Comparison of ENCODE assay signal across 17 mouse cellular contexts in genomic region chr3:89287286-89287685, GRCm38 (mm10). TPM values are rescaled to one million over a fixed set of nuclear protein-coding genes. Genes with fewer than 3 reads are reported as not detected.
DNase-seq lines count a peak whose midpoint lies in the region; ATAC-seq and TF ChIP-seq lines count a peak whose summit lies in the region.
"Had no signal": no experiment of that assay in that cellular context is flagged by ENCODE, and none has a peak within 500 bp of the region (broad histone marks: within the 10 kb centered on the region; RNA-seq: fewer than 3 reads in every experiment).

No protein-coding gene starts in this region.

- no peaks in the 10 kb centered on the region for H3K36me3 ChIP-seq in heart, embryonic 15.5 days
- H3K36me3 ChIP-seq in liver, adult 2 months (ENCODE audit: control insufficient read depth, insufficient read depth, low read length) = no peaks in the 10 kb centered on the region
- no peaks in the 10 kb centered on the region for H3K36me3 ChIP-seq in liver, embryonic 12.5 days
- no peaks in the 10 kb centered on the region for H3K36me3 ChIP-seq in embryonic facial prominence, embryonic 10.5 days (replicated peaks)
- H3K36me3 ChIP-seq in limb, embryonic 10.5 days = no peaks in the 10 kb centered on the region
- H3K36me3 ChIP-seq: midbrain, embryonic 12.5 days had no signal

- no peak for TF ChIP-seq POLR2A in liver, adult 2 months (IDR thresholded peaks at IDR 0.05; ENCODE audit: extremely low read depth, insufficient read depth, low read length)

- no peak overlapping the region for H3K4me3 ChIP-seq in heart, embryonic 15.5 days
- H3K4me3 ChIP-seq in liver, adult 2 months (ENCODE audit: insufficient read depth, low read depth, low read length) = no peak overlapping the region
- H3K4me3 ChIP-seq in liver, embryonic 12.5 days = no peak overlapping the region
- H3K4me3 ChIP-seq in embryonic facial prominence, embryonic 10.5 days = no peak overlapping the region
- H3K4me3 ChIP-seq in limb, embryonic 10.5 days = no peak overlapping the region
- H3K4me3 ChIP-seq: midbrain, embryonic 12.5 days had no signal

- peaks cover 7% of the 10 kb centered on the region; the same call in 1 of the 2 replicates for H3K4me1 ChIP-seq in heart, embryonic 15.5 days (replicated peaks)
- H3K4me1 ChIP-seq in liver, adult 2 months (ENCODE audit: control insufficient read depth, insufficient read depth, low read length) = peaks cover 35% of the 10 kb centered on the region
- peaks cover 11% of the 10 kb centered on the region for H3K4me1 ChIP-seq in liver, embryonic 12.5 days
- H3K4me1 ChIP-seq in embryonic facial prominence, embryonic 10.5 days = peaks cover 46% of the 10 kb centered on the region
- peaks cover 47% of the 10 kb centered on the region for H3K4me1 ChIP-seq in limb, embryonic 10.5 days

- DNase-seq in heart, postnatal 25 days (ENCODE audit: low spot score) = no peak
- DNase-seq in liver, adult 2 months (ENCODE audit: extremely low read depth, low read depth, low spot score) = no peak
- no peak for DNase-seq in embryonic facial prominence, embryonic 10.5 days (ENCODE audit: low spot score)
- DNase-seq in limb, embryonic 10.5 days (ENCODE audit: low spot score) = no peak
- DNase-seq in left cerebral cortex, postnatal 14 days (ENCODE audit: low spot score in 2 of 2) = no peak
- DNase-seq: adrenal gland, postnatal 36 days; cerebellum, postnatal 25 days; gastrocnemius, postnatal 10 days; kidney, adult 11 months; lung, postnatal 14 days; thymus, adult 18-20 months had no signal

- intact Hi-C loops in heart, postnatal 25 days (cut with DNase I) = no loop called here
- intact Hi-C loops in left cerebral cortex, postnatal 14 days (cut with DNase I) = no loop called here

- H3K27ac ChIP-seq in heart, embryonic 15.5 days = peak overlapping the region; percentile 51
- peak overlapping the region; percentile 84 for H3K27ac ChIP-seq in liver, adult 2 months (replicated peaks; ENCODE audit: insufficient read depth, low read depth, low read length)
- no peak overlapping the region for H3K27ac ChIP-seq in liver, embryonic 12.5 days
- 0 out of 2 replicates have a peak overlapping the region, but pooled peaks have one; percentile 2 for H3K27ac ChIP-seq in embryonic facial prominence, embryonic 10.5 days (replicated peaks)
- H3K27ac ChIP-seq in limb, embryonic 10.5 days = peak overlapping the region; percentile 0; the same call in 1 of the 2 replicates
- H3K27ac ChIP-seq: midbrain, embryonic 12.5 days had no signal

- TF ChIP-seq CTCF in liver, adult 2 months (IDR thresholded peaks at IDR 0.05; ENCODE audit: low read depth, low read length) = no peak

- H3K9ac ChIP-seq in heart, embryonic 15.5 days = no peak overlapping the region
- no peak overlapping the region for H3K9ac ChIP-seq in liver, adult 2 months (ENCODE audit: low read depth, low read length)
- no peak overlapping the region for H3K9ac ChIP-seq in liver, embryonic 12.5 days
- H3K9ac ChIP-seq: midbrain, embryonic 12.5 days had no signal

- H3K4me2 ChIP-seq in heart, embryonic 15.5 days = no peak overlapping the region
- no peak overlapping the region for H3K4me2 ChIP-seq in liver, embryonic 12.5 days
- H3K4me2 ChIP-seq: midbrain, embryonic 12.5 days had no signal

- no peaks in the 10 kb centered on the region for H3K9me3 ChIP-seq in heart, embryonic 15.5 days (replicated peaks)
- H3K9me3 ChIP-seq in liver, embryonic 12.5 days (replicated peaks) = no peaks in the 10 kb centered on the region
- H3K9me3 ChIP-seq in embryonic facial prominence, embryonic 10.5 days = no peaks in the 10 kb centered on the region
- H3K9me3 ChIP-seq in limb, embryonic 10.5 days (replicated peaks) = no peaks in the 10 kb centered on the region
- H3K9me3 ChIP-seq: midbrain, embryonic 12.5 days had no signal

- no peaks in the 10 kb centered on the region for H3K27me3 ChIP-seq in heart, embryonic 15.5 days
- H3K27me3 ChIP-seq in liver, adult 2 months (ENCODE audit: control insufficient read depth, insufficient read depth, low read length) = no peaks in the 10 kb centered on the region
- H3K27me3 ChIP-seq in liver, embryonic 12.5 days (replicated peaks) = peaks cover 51% of the 10 kb centered on the region
- peaks cover 14% of the 10 kb centered on the region for H3K27me3 ChIP-seq in embryonic facial prominence, embryonic 10.5 days (replicated peaks; ENCODE audit: low read depth, poor library complexity, severe bottlenecking)
- peaks cover 9% of the 10 kb centered on the region; the same call in 1 of the 2 replicates for H3K27me3 ChIP-seq in limb, embryonic 10.5 days (ENCODE audit: low read depth, poor library complexity, severe bottlenecking)

- no peaks in the 10 kb centered on the region for H3K79me2 ChIP-seq in liver, adult 2 months (ENCODE audit: control insufficient read depth, insufficient read depth, low read length)

- no peak for ATAC-seq in heart, embryonic 15.5 days (replicated peaks; ENCODE audit: insufficient number of reproducible peaks, insufficient read depth, low FRiP score, low read depth)
- ATAC-seq in liver, embryonic 12.5 days = no peak
- ATAC-seq: activated CD4-positive, CD25-positive, alpha-beta regulatory T cell, adult 4 months; CD4-positive, CD25-positive, alpha-beta regulatory T cell, adult 4 months; forebrain, embryonic 14.5 days had no signal

- 50% methylated on average over 5 of the region's 5 CpGs for WGBS in heart, embryonic 15.5 days
- 75% methylated on average over 5 of the region's 5 CpGs for WGBS in liver, adult 2 months
- WGBS in liver, embryonic 12.5 days (ENCODE audit: insufficient replicate concordance) = 33% methylated on average over 5 of the region's 5 CpGs
- WGBS in embryonic facial prominence, embryonic 10.5 days = 48% methylated on average over 5 of the region's 5 CpGs
- WGBS in limb, embryonic 10.5 days = 63% methylated on average over 5 of the region's 5 CpGs

RNA-seq across cellular contexts. Expression of gene Efna1, which starts 6.3 kb away (rescaled TPM):
- polyA plus RNA-seq in heart, embryonic 15.5 days (2015; fragmentation: Nextera tagmentation; extraction: Ambion mirVana) = 35.0 and 39.9 TPM in 2 replicates
- 10 to 100 TPM; 29.4 to 33.5 TPM for total RNA-seq in heart, postnatal 25 days (2021)
- total RNA-seq in liver, adult 2 months (2014; rRNA removed) = 22.1 and 35.2 TPM in 2 replicates
- polyA plus RNA-seq in liver, adult 2 months (2012; rRNA removed) = 73.1 and 73.4 TPM in 2 replicates
- polyA plus RNA-seq in liver, embryonic 12.5 days (2016; fragmentation: Nextera tagmentation; extraction: Ambion mirVana) = 5.2 and 5.3 TPM in 2 replicates
- polyA plus RNA-seq in embryonic facial prominence, embryonic 10.5 days (2016; fragmentation: Nextera tagmentation; extraction: Ambion mirVana) = 26.7 and 27.2 TPM in 2 replicates
- polyA plus RNA-seq in limb, embryonic 10.5 days (2016; fragmentation: Nextera tagmentation; extraction: Ambion mirVana) = 29.8 and 36.8 TPM in 2 replicates
- 1 to 10 TPM; 4.0 to 5.9 TPM for total RNA-seq in left cerebral cortex, postnatal 14 days (2021)
- polyA plus RNA-seq: activated CD4-positive, CD25-positive, alpha-beta regulatory T cell, adult 4 months; CD4-positive, CD25-positive, alpha-beta regulatory T cell, adult 4 months had no signal

RNA-seq across cellular contexts. Expression of gene Slc50a1, which starts 16.9 kb away (rescaled TPM):
- polyA plus RNA-seq in heart, embryonic 15.5 days (2015; fragmentation: Nextera tagmentation; extraction: Ambion mirVana) = 44.5 and 49.5 TPM in 2 replicates
- total RNA-seq in heart, postnatal 25 days (2021) = 10 to 100 TPM; 21.0 TPM
- total RNA-seq in liver, adult 2 months (2014; rRNA removed) = 6.4 and 7.0 TPM in 2 replicates
- 36.3 and 41.2 TPM in 2 replicates for polyA plus RNA-seq in liver, adult 2 months (2012; rRNA removed)
- 19.3 and 21.6 TPM in 2 replicates for polyA plus RNA-seq in liver, embryonic 12.5 days (2016; fragmentation: Nextera tagmentation; extraction: Ambion mirVana)
- 27.2 and 34.2 TPM in 2 replicates for polyA plus RNA-seq in embryonic facial prominence, embryonic 10.5 days (2016; fragmentation: Nextera tagmentation; extraction: Ambion mirVana)
- 33.2 and 41.3 TPM in 2 replicates for polyA plus RNA-seq in limb, embryonic 10.5 days (2016; fragmentation: Nextera tagmentation; extraction: Ambion mirVana)
- total RNA-seq in left cerebral cortex, postnatal 14 days (2021) = 10 to 100 TPM; 25.7 to 30.5 TPM

RNA-seq across cellular contexts. Expression of gene Dpm3, which starts 28.1 kb away (rescaled TPM):
- 88.4 and 88.7 TPM in 2 replicates for polyA plus RNA-seq in heart, embryonic 15.5 days (2015; fragmentation: Nextera tagmentation; extraction: Ambion mirVana)
- total RNA-seq in heart, postnatal 25 days (2021) = 10 to 100 TPM; 51.7 to 53.9 TPM
- total RNA-seq in liver, adult 2 months (2014; rRNA removed) = 102 and 131 TPM in 2 replicates
- 243 and 245 TPM in 2 replicates for polyA plus RNA-seq in liver, adult 2 months (2012; rRNA removed)
- 72.3 and 73.6 TPM in 2 replicates for polyA plus RNA-seq in liver, embryonic 12.5 days (2016; fragmentation: Nextera tagmentation; extraction: Ambion mirVana)
- 74.1 and 84.1 TPM in 2 replicates for polyA plus RNA-seq in embryonic facial prominence, embryonic 10.5 days (2016; fragmentation: Nextera tagmentation; extraction: Ambion mirVana)
- polyA plus RNA-seq in limb, embryonic 10.5 days (2016; fragmentation: Nextera tagmentation; extraction: Ambion mirVana) = 82.5 and 84.0 TPM in 2 replicates
- 10 to 100 TPM; 50.8 to 53.0 TPM for total RNA-seq in left cerebral cortex, postnatal 14 days (2021)

RNA-seq across cellular contexts. Expression of gene Efna3, which starts 35.5 kb away (rescaled TPM):
- polyA plus RNA-seq in heart, embryonic 15.5 days (2015; fragmentation: Nextera tagmentation; extraction: Ambion mirVana) = 0.73 and 2.7 TPM in 2 replicates
- total RNA-seq in heart, postnatal 25 days (2021) = under 1 TPM in 1 of 2 experiments, not detected in 1; 0.31 TPM
- not detected in 2 replicates for total RNA-seq in liver, adult 2 months (2014; rRNA removed)
- not detected in 2 replicates for polyA plus RNA-seq in liver, adult 2 months (2012; rRNA removed)
- polyA plus RNA-seq in liver, embryonic 12.5 days (2016; fragmentation: Nextera tagmentation; extraction: Ambion mirVana) = 0.65 and 1.0 TPM in 2 replicates
- polyA plus RNA-seq in embryonic facial prominence, embryonic 10.5 days (2016; fragmentation: Nextera tagmentation; extraction: Ambion mirVana) = 4.5 and 6.8 TPM in 2 replicates
- 13.2 and 18.4 TPM in 2 replicates for polyA plus RNA-seq in limb, embryonic 10.5 days (2016; fragmentation: Nextera tagmentation; extraction: Ambion mirVana)
- 10 to 100 TPM; 48.5 to 49.6 TPM for total RNA-seq in left cerebral cortex, postnatal 14 days (2021)
- total RNA-seq: gastrocnemius, postnatal 10 days had no signal
- polyA plus RNA-seq: activated CD4-positive, CD25-positive, alpha-beta regulatory T cell, adult 4 months; CD4-positive, CD25-positive, alpha-beta regulatory T cell, adult 4 months had no signal

RNA-seq across cellular contexts. Expression of gene Trim46, which starts 41.2 kb away (rescaled TPM):
- 0.79 and 2.2 TPM in 2 replicates for polyA plus RNA-seq in heart, embryonic 15.5 days (2015; fragmentation: Nextera tagmentation; extraction: Ambion mirVana)
- under 1 TPM; 0.47 to 0.59 TPM for total RNA-seq in heart, postnatal 25 days (2021)
- total RNA-seq in liver, adult 2 months (2014; rRNA removed) = 0.07 and 0.18 TPM in 2 replicates
- 0.16 and 0.25 TPM in 2 replicates for polyA plus RNA-seq in liver, adult 2 months (2012; rRNA removed)
- 0.31 and 0.38 TPM in 2 replicates for polyA plus RNA-seq in liver, embryonic 12.5 days (2016; fragmentation: Nextera tagmentation; extraction: Ambion mirVana)
- polyA plus RNA-seq in embryonic facial prominence, embryonic 10.5 days (2016; fragmentation: Nextera tagmentation; extraction: Ambion mirVana) = 4.0 and 4.7 TPM in 2 replicates
- 3.4 and 6.1 TPM in 2 replicates for polyA plus RNA-seq in limb, embryonic 10.5 days (2016; fragmentation: Nextera tagmentation; extraction: Ambion mirVana)
- 100 to 1,000 TPM; 102 to 105 TPM for total RNA-seq in left cerebral cortex, postnatal 14 days (2021)
